Mouse (Mus musculus) ES-Bruce4 (cell line): ENCODE measurements around the gene Olfr798. TPM values are rescaled to one million over a fixed set of nuclear protein-coding genes. Genes with fewer than 3 reads are reported as not detected.

Source experiments
- H3K27ac ChIP-seq: 2 replicates; pipeline ENCODE4 v1.5.1; 2012; ENCODE audit warnings: low read length, inconsistent platforms; ENCODE audit not compliant: insufficient read depth
- H3K27me3 ChIP-seq: 2 replicates; pipeline ENCODE4 v1.6.1; 2012; ENCODE audit warnings: mild to moderate bottlenecking, low read length, inconsistent platforms; ENCODE audit not compliant: control insufficient read depth, poor library complexity, insufficient read depth, severe bottlenecking
- H3K36me3 ChIP-seq: 2 replicates; pipeline ENCODE4 v1.6.1; 2012; ENCODE audit warnings: inconsistent platforms, mild to moderate bottlenecking, low read length, moderate library complexity; ENCODE audit not compliant: control insufficient read depth, poor library complexity, insufficient read depth, severe bottlenecking
- H3K4me1 ChIP-seq: one replicate; pipeline ENCODE4 v1.8.1; 2011; ENCODE audit warnings: low read length; ENCODE audit not compliant: control insufficient read depth, insufficient read depth
- H3K4me3 ChIP-seq: 2 replicates; pipeline ENCODE4 v1.5.1; 2011; ENCODE audit warnings: low read depth, mild to moderate bottlenecking, low read length
- H3K9ac ChIP-seq: 2 replicates; pipeline ENCODE4 v1.6.1; 2012; ENCODE audit warnings: low read depth, mild to moderate bottlenecking, inconsistent platforms; ENCODE audit not compliant: poor library complexity, severe bottlenecking
- H3K9me3 ChIP-seq: replicated peaks from 2 replicates; pipeline ENCODE4 v1.6.1; 2012; ENCODE audit warnings: mild to moderate bottlenecking, low read length, inconsistent platforms; ENCODE audit not compliant: control insufficient read depth, poor library complexity, insufficient read depth, severe bottlenecking
- CTCF ChIP-seq: IDR thresholded peaks from one replicate; pipeline ENCODE4 v1.8.1; 2011; ENCODE audit warnings: low read depth, low read length
- EP300 ChIP-seq: IDR thresholded peaks from 2 replicates; pipeline ENCODE4 v1.6.1; 2011; ENCODE audit warnings: low read depth, low read length; ENCODE audit not compliant: insufficient read depth
- POLR2A ChIP-seq: IDR thresholded peaks from one replicate; pipeline ENCODE4 v1.8.1; 2011; ENCODE audit warnings: low read length; ENCODE audit not compliant: insufficient read depth
- polyA plus RNA-seq: library from polyadenylated mRNA; stranded (reverse); fragments of >200 nt; gene quantifications from 2 replicates; pipeline ENCODE4 v1.2.4, GENCODE M21; 2011; ENCODE audit warnings: low read depth; ENCODE audit not compliant: missing spikeins, insufficient read depth, insufficient read length

Gene Olfr798
- not detected in 2 replicates for polyA plus RNA-seq

DNA sequence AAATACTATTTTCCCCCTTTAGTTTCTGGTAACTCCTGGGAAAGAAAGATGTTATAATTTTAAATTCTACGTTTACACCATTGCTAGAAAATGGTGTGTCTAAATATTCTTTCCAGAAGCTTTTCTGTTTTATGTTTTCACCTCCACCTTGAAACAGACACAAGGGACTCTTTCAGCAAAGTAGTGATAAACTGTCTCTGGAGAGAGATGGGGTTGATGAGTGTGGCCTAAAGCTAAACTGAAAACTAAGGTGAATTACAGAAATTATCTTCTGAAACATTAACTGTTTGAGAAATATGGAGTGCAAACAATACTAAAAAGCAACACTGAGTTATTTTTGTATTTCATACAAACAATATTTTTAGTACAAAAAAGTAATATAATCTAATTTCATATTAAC lies at the start of gene Olfr798:
Gene Olfr798, minus strand, starts transcription at position 101 of the 400 bp plus-strand sequence.
- Histone ChIP-seq H3K9me3 (no peaks in the 10 kb centered on the region), H3K9ac (no peak within 1 kb of the TSS), H3K4me3 (no peak within 1 kb of the TSS), H3K4me1 (no peaks in the 10 kb centered on the region), H3K36me3 (no peaks in the 10 kb centered on the region), H3K27ac (no peak within 1 kb of the TSS), H3K27me3 (no peaks in the 10 kb centered on the region)
- TF ChIP-seq EP300 (no peak), CTCF (no peak), POLR2A (no peak)

DNA sequence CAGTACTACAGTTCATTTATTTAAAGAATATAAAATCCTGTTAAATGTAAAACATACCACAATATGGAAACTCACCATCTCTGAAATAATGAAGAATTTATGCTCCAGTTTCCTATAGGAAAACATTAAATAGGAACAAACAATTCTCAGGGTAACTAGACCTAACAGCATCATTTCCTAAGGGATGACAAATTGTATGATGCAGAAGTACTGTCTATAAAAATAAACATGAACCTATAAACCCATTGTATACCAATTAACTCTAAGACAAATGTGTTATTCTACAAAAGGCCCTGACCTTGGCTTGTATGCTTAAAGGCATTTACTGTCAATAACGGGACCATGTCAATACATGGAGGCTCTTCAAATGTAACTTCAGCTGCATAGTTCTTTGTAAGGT lies 46.0 kb upstream of the Olfr798 start, which contains the start of gene Olfr801:
Gene Olfr801, minus strand, starts transcription at position 101 of the 400 bp plus-strand sequence.
- Histone ChIP-seq H3K4me3 (no peak within 1 kb of the TSS), H3K9me3 (no peaks in the 10 kb centered on the region), H3K27ac (no peak within 1 kb of the TSS)

DNA sequence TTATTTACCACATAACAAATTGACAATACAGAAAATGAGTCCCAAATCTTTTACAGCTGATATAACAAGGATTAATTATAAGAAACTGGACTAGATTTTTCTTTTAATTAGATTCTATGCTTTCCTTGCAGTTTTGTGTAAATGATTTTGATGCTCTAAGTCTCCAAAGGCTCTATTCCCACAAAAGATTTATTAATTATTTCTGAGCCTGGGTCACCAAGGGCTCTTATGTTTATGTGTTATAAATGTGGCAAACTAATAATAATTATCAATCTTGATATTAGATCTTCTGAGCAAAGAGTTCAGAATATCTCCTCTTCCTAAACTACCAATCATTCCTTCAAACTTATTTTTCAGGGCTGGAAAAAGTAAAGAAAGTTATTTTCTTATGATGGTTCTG lies 29.7 kb upstream of the Olfr798 start, which contains the start of gene Olfr800:
Gene Olfr800, plus strand, starts transcription at position 301 of the 400 bp plus-strand sequence.
- no peaks in the 10 kb centered on the region for H3K4me1 ChIP-seq
- no peak within 1 kb of the TSS for H3K9ac ChIP-seq
- no peak within 1 kb of the TSS for H3K4me3 ChIP-seq
- TF ChIP-seq POLR2A = no peak
- TF ChIP-seq CTCF = no peak
- no peak for TF ChIP-seq EP300
- H3K9me3 ChIP-seq = no peaks in the 10 kb centered on the region
- H3K27me3 ChIP-seq = no peaks in the 10 kb centered on the region
- H3K27ac ChIP-seq = no peak within 1 kb of the TSS
- H3K36me3 ChIP-seq = no peaks in the 10 kb centered on the region

More for the DNA sequence above, 46.0 kb upstream of the Olfr798 start, which contains the start of gene Olfr801:
- no peaks in the 10 kb centered on the region for H3K36me3 ChIP-seq
- H3K27me3 ChIP-seq = no peaks in the 10 kb centered on the region
- H3K9ac ChIP-seq = no peak within 1 kb of the TSS
- no peak for TF ChIP-seq CTCF
- no peaks in the 10 kb centered on the region for H3K4me1 ChIP-seq

DNA sequence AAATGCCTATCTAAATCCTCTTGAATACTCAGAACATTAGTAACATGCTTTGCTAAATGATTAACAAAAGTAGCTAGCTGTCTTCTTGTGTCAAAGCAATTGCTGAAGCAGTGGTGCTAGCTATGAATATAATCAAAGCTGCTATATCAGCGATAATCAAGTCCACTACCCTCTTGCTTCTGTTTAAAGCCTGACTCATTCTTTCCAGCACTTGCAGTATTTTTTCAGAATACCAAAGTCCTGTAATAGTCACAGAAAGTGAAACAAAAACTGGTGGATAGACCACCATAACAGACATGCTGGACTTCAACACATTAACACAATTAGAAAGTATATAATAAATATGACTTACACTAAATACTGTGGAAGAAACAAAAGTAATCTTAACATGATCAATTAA lies 24.0 kb upstream of the Olfr798 start:
- H3K4me1 ChIP-seq = no peaks in the 10 kb centered on the region
- no peak overlapping the region for H3K4me3 ChIP-seq
- no peaks in the 10 kb centered on the region for H3K9me3 ChIP-seq
- no peak for TF ChIP-seq EP300
- no peak for TF ChIP-seq POLR2A
- TF ChIP-seq CTCF = no peak
- no peak overlapping the region for H3K9ac ChIP-seq
- H3K27me3 ChIP-seq = no peaks in the 10 kb centered on the region
- H3K27ac ChIP-seq = no peak overlapping the region
- H3K36me3 ChIP-seq = no peaks in the 10 kb centered on the region

DNA sequence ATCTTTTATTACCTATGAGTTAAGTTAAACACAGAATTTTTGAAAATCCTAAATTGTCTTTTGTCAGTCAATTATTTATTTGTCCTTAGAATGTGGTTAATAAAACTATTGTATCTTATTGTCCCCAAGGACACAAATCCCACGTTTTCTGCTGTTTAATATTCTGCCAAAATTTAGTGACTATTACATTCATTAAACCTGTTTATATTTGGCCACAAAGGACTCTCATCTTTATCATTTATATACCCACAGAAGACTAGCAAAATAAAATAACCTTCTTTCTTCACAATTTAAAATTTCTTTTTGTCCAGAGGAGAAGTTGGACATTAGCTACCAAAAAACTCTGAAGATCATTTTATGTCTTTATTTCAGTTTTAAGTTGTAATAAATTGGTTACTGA lies 9.4 kb upstream of the Olfr798 start, which contains the start of gene Olfr799:
Gene Olfr799, plus strand, starts transcription at position 301 of the 400 bp plus-strand sequence.
- H3K9ac ChIP-seq = no peak within 1 kb of the TSS
- H3K4me1 ChIP-seq = no peaks in the 10 kb centered on the region
- H3K36me3 ChIP-seq = no peaks in the 10 kb centered on the region
- no peak within 1 kb of the TSS for H3K4me3 ChIP-seq
- no peaks in the 10 kb centered on the region for H3K27me3 ChIP-seq
- TF ChIP-seq EP300 = no peak
- no peak for TF ChIP-seq CTCF
- TF ChIP-seq POLR2A = no peak
- H3K9me3 ChIP-seq = no peaks in the 10 kb centered on the region
- no peak within 1 kb of the TSS for H3K27ac ChIP-seq

DNA sequence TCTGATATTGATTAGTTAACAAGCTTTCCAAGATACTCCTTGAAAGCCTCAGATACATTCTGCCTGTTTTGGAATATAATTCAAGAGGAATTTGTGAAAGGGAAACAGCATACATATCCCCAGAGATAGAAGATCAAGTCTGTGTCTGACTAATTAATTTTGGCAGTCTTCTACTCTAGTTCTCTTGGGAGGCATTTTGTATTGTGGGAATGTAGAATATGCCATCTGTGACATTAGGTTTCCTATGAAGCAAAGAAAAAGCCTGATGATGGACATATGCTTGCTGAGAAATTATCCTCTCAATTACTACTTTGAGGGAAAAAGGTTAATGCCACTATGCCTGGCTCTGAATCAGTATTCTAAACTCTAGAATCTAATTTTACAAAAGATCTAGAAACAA lies 4.5 kb downstream of the Olfr798 start:
- no peak overlapping the region for H3K4me3 ChIP-seq
- H3K27me3 ChIP-seq = no peaks in the 10 kb centered on the region
- H3K36me3 ChIP-seq = no peaks in the 10 kb centered on the region
- no peak overlapping the region for H3K27ac ChIP-seq
- H3K9ac ChIP-seq = no peak overlapping the region
- TF ChIP-seq EP300 = no peak
- no peak for TF ChIP-seq POLR2A
- no peak for TF ChIP-seq CTCF
- H3K9me3 ChIP-seq = no peaks in the 10 kb centered on the region
- H3K4me1 ChIP-seq = no peaks in the 10 kb centered on the region
